Mouse (Mus musculus) lung, embryonic 16.5 days (tissue): ENCODE results near the gene Mmp9. TPM values are rescaled to one million over a fixed set of nuclear protein-coding genes. Genes with fewer than 3 reads are reported as not detected.

ENCODE experiments used
- ATAC-seq: fragments of 200-750 bp; cut with Nextera tagmentation; 2 replicates; pipeline ENCODE4 v1.8.0; 2017; ENCODE audit warnings: low read depth, mild to moderate bottlenecking, moderate library complexity
- H3K27ac ChIP-seq: fragments of 300-500 bp; sonication (generic); 2 replicates; pipeline ENCODE4 v1.5.1; 2014; ENCODE audit warnings: mild to moderate bottlenecking, control low read depth, low read length
- H3K27me3 ChIP-seq: fragments of 300-500 bp; sonication (generic); 2 replicates; pipeline ENCODE4 v1.6.1; 2014; ENCODE audit warnings: low read depth, low read length, mixed read lengths; ENCODE audit not compliant: control insufficient read depth, insufficient read depth
- H3K36me3 ChIP-seq: fragments of 300-500 bp; sonication (generic); 2 replicates; pipeline ENCODE4 v1.6.1; 2014; ENCODE audit warnings: low read length; ENCODE audit not compliant: control insufficient read depth, insufficient read depth
- H3K4me1 ChIP-seq: fragments of 300-500 bp; sonication (generic); replicated peaks from 2 replicates; pipeline ENCODE4 v1.6.1; 2014; ENCODE audit warnings: low read length, mixed read lengths; ENCODE audit not compliant: control insufficient read depth, insufficient read depth
- H3K4me2 ChIP-seq: fragments of 300-500 bp; sonication (generic); 2 replicates; pipeline ENCODE4 v1.6.1; 2014; ENCODE audit warnings: low read depth, low read length, control low read depth
- H3K4me3 ChIP-seq: fragments of 300-500 bp; sonication (generic); 2 replicates; pipeline ENCODE4 v1.5.1; 2014; ENCODE audit warnings: mild to moderate bottlenecking, low read length, control low read depth
- H3K9ac ChIP-seq: fragments of 300-500 bp; sonication (generic); 2 replicates; pipeline ENCODE4 v1.6.1; 2014; ENCODE audit warnings: low read length, control low read depth
- H3K9me3 ChIP-seq: fragments of 300-500 bp; sonication (generic); 2 replicates; pipeline ENCODE4 v1.6.1; 2016; ENCODE audit warnings: low read length; ENCODE audit not compliant: control insufficient read depth
- WGBS: fragments of 180-500 bp; shearing (Covaris S2); extraction: QIAGEN DNeasy Blood & Tissue Kit; methylation state at CpG from one replicate; pipeline ENCODE4 v1.1.7; 2014; 5-methylcytosine and 5-hydroxymethylcytosine counted together
- polyA plus RNA-seq: library from polyadenylated mRNA; unstranded; fragments of >200 nt; fragmentation: Nextera tagmentation; extraction: Ambion mirVana; gene quantifications from 2 replicates; pipeline ENCODE4 v1.2.1, GENCODE M21; 2015

The Mmp9 gene
- polyA plus RNA-seq, 1 experiment from 2014 or later: 7.8 TPM

DNA sequence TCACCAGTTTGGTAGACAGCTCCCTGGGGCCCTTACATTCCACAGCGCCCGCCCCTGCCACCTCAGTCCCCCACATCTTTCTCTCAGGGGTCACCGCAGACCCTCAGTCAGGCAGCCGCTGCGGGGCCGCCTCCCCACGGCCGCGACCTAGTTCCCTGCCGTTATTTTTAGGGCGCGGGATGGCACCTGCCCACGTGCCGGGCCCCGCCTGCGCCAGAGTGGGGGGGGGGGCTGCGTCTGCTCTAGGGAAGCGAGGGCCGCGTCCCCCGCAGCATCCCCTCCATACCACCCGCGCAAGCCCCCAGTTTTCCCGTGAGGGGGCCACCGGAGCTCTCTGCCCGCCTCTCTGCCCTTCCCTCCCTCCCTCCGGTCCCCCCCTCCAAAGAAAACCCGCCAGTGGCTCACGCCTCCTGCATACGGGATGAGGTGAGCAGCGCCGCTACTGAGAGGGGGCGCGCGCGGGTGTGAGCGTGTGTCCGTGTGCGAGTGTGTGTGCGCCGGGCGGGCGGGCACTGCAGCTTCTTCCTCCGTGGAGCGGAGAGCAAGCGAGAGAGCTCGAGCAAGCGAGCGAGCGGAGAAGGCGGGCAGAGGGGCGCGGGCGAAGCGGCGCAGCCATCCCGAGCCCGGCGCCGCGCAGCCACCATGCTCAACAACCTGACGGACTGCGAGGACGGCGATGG, 27.3 kb downstream of the Mmp9 start:
- Histone ChIP-seq H3K4me3 (peak overlapping the region; percentile 28; the same call in 1 of the 2 replicates), H3K27ac (no peak overlapping the region), H3K9me3 (no peaks in the 10 kb centered on the region), H3K4me1 (no peaks in the 10 kb centered on the region), H3K9ac (no peak overlapping the region), H3K4me2 (peak overlapping the region; percentile 45), H3K27me3 (peaks cover 61% of the 10 kb centered on the region), H3K36me3 (no peaks in the 10 kb centered on the region)
- 3% methylated on average over 64 of the region's 65 CpGs for WGBS
- ATAC-seq: peak; percentile 47

DNA sequence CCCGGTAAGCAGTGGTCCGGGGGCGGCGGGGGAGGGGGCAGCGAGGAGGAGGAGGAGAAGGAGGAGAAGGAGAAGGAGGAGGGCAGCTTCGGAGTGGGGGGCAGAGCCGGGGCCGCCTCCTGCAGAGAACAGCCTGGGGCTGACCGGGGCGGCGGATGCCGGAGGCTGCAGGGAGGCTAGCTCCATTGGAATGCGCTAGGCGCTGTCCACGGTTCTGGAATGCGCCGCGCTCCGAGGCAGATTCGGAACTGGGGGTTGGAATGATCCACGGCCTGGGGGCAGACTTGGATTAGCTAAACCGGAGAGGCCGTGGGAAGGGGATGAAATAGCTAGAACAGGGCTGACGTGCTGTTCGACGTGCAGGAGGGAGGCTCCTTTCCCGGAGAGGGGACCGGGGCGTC, 27.9 kb downstream of the Mmp9 start:
- Histone ChIP-seq H3K27me3 (peaks cover 61% of the 10 kb centered on the region), H3K36me3 (no peaks in the 10 kb centered on the region), H3K9me3 (no peaks in the 10 kb centered on the region), H3K4me1 (no peaks in the 10 kb centered on the region), H3K4me3 (peak overlapping the region; percentile 28; the same call in 1 of the 2 replicates), H3K4me2 (peak overlapping the region; percentile 45), H3K9ac (no peak overlapping the region), H3K27ac (no peak overlapping the region)
- 1% methylated on average over 20 of the region's 29 CpGs for WGBS
- peak; percentile 77 for ATAC-seq

DNA sequence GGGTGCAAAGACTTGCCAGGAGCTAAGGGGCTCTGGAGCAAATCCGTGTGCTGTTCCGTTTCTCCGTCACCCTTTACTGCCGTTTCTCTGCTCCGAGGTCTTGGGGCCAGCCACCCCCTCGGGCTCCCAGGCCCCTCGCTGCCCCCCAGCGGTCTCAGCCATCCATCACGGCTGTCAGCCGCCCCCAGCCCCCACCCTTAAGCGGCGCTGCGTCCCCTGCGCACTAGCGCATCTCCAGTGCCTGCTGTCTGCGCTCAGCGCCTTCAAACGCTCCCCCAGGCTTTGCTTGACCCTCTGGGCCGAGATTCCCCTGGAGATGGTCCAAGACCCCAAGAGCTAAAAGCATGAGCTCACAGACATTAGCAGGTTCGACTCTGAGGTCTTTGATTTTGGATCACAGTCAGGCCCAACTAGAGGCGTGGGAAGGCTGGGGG, 28.8 kb downstream of the Mmp9 start:
- no peaks in the 10 kb centered on the region for H3K36me3 ChIP-seq
- no peak for ATAC-seq
- no peak overlapping the region for H3K27ac ChIP-seq
- WGBS: 4% methylated on average over 21 of the region's 21 CpGs
- no peak overlapping the region for H3K4me3 ChIP-seq
- H3K27me3 ChIP-seq: peaks cover 61% of the 10 kb centered on the region
- H3K9ac ChIP-seq: no peak overlapping the region
- no peaks in the 10 kb centered on the region for H3K4me1 ChIP-seq
- H3K9me3 ChIP-seq: no peaks in the 10 kb centered on the region
- no peak overlapping the region for H3K4me2 ChIP-seq

DNA sequence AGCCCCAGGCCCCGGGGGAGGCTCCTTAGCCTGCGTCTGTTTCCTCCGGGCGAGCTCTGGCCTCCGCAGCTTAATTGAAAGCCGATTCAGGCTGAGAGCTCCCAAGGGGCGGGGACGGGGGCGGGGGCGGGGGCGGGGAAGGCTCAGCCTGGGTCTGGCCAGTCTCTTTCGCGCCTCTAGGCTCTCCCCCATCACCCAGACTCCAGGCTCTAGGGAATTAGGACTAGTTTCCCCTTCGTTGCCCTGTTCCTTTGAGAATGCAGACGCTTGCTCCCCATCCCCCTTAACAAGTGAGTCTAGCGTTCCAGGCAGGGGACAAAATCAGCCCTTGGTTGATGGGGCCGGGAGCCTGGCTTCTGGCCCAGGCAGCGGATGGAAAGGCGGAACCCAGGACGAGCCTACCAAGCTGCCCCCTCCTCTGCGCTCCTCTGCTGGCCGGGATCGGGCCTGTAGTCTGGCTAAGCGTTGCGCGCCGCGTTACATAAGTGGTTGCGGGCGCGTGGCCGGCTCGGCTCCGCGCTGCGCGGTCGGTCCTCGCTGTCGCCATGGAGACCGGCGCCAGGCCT, 30.1 kb downstream of the Mmp9 start:
- H3K4me1 ChIP-seq: no peaks in the 10 kb centered on the region
- H3K36me3 ChIP-seq: no peaks in the 10 kb centered on the region
- H3K27ac ChIP-seq: no peak overlapping the region
- H3K9me3 ChIP-seq: no peaks in the 10 kb centered on the region
- no peak overlapping the region for H3K4me2 ChIP-seq
- no peak overlapping the region for H3K4me3 ChIP-seq
- H3K27me3 ChIP-seq: peaks cover 61% of the 10 kb centered on the region
- peak; percentile 31; the same call in 1 of the 2 replicates for ATAC-seq
- H3K9ac ChIP-seq: no peak overlapping the region
- under 1% methylated on average over 35 of the region's 42 CpGs for WGBS

DNA sequence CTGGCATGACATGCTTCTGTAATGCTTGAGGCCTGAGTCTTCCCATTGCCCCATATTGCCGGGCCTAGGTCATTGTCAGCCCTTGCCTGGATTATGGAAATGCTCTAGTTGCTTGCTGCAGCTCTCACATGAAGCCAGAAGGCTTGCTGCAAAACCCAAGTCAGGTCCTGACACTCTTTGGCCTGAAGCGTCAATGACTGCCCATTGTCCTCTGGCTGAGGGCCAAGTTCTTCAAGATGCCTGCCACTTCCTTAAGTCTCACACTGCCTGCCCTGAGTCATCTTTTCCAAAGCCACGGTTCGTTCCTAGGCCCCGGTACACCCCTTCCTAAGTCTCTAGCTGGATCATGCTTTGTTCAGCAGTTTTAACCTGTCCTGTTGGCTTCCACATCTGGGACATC, 32.1 kb downstream of the Mmp9 start:
- Histone ChIP-seq H3K4me3 (no peak overlapping the region), H3K9me3 (no peaks in the 10 kb centered on the region), H3K27ac (no peak overlapping the region), H3K4me2 (no peak overlapping the region), H3K4me1 (no peaks in the 10 kb centered on the region), H3K9ac (no peak overlapping the region), H3K27me3 (peaks cover 49% of the 10 kb centered on the region), H3K36me3 (no peaks in the 10 kb centered on the region)
- no peak for ATAC-seq
- 48% methylated on average over 5 of the region's 5 CpGs for WGBS

DNA sequence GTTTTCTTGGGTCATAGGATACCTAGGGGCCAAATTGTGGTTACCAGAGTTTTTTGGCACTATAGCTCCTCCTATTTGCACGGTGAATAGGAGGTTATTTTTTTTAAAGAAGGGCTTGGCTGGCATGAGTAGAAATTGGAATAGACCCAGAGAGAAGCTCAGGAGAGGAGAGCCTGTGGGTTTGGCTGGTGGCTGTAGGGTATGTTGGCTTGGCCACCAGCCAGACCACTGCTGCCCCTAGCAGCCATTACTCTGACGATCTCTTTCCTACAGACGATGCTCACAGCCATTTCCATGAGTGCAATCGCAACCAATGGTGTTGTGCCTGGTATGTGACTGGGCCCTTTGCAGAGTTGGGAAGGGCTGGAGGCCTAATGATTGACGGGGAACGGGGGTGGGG, 35.0 kb downstream of the Mmp9 start:
- no peak overlapping the region for H3K27ac ChIP-seq
- no peaks in the 10 kb centered on the region for H3K9me3 ChIP-seq
- whole genome bisulfite sequencing: 82% methylated on average over 6 of the region's 6 CpGs
- ATAC-seq: no peak
- peaks cover 20% of the 10 kb centered on the region for H3K27me3 ChIP-seq
- no peak overlapping the region for H3K4me2 ChIP-seq
- H3K4me3 ChIP-seq: no peak overlapping the region
- no peak overlapping the region for H3K9ac ChIP-seq
- no peaks in the 10 kb centered on the region for H3K4me1 ChIP-seq
- H3K36me3 ChIP-seq: no peaks in the 10 kb centered on the region

DNA sequence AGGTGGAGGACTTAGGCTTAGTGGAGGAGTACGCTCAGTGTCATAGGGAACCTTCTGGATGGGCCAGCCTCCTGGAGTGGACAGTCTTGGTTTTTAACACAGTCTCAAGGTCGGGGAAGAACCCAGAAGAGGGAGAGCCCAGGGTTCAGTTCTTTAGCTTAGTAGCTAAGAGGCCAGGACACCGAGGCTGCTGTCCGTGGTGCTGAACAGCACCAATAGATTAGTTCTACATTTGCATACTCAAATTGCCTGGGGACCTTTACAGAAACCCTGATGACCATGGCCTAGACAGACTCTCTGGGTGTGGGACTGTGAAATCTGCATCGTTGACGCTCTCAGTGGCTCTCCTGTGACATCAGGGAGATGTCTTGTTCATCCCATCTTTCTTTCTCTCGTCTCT, 39.2 kb downstream of the Mmp9 start:
- no peaks in the 10 kb centered on the region for H3K27me3 ChIP-seq
- H3K9me3 ChIP-seq: no peaks in the 10 kb centered on the region
- 20% methylated on average over 7 of the region's 7 CpGs for WGBS
- H3K4me3 ChIP-seq: no peak overlapping the region
- ATAC-seq: no peak
- no peaks in the 10 kb centered on the region for H3K36me3 ChIP-seq
- H3K9ac ChIP-seq: no peak overlapping the region
- no peaks in the 10 kb centered on the region for H3K4me1 ChIP-seq
- H3K27ac ChIP-seq: no peak overlapping the region
- H3K4me2 ChIP-seq: no peak overlapping the region

DNA sequence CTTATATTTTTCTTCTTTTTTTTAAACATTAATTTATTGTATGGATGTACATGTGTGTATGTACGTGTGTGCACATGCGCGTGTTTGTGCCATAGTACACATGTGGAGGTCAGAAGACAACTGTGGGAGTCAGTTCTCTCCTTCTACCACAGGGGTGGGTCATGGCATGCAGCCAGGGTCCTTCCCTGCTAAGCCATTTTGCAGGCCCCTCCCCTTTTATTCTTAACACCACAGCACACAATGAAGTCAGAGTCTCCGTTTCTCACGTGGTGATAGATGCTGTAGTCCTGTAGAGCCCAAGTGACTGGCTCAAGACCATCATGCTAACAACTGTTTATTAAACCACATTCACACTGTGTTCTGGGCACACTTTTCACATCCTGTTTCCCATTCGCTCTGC, 45.4 kb downstream of the Mmp9 start:
- Histone ChIP-seq H3K27ac (no peak overlapping the region), H3K9ac (no peak overlapping the region), H3K4me1 (no peaks in the 10 kb centered on the region), H3K9me3 (no peaks in the 10 kb centered on the region), H3K4me2 (no peak overlapping the region), H3K4me3 (no peak overlapping the region), H3K27me3 (no peaks in the 10 kb centered on the region), H3K36me3 (no peaks in the 10 kb centered on the region)
- ATAC-seq: no peak
- WGBS: 65% methylated on average over 6 of the region's 6 CpGs

DNA sequence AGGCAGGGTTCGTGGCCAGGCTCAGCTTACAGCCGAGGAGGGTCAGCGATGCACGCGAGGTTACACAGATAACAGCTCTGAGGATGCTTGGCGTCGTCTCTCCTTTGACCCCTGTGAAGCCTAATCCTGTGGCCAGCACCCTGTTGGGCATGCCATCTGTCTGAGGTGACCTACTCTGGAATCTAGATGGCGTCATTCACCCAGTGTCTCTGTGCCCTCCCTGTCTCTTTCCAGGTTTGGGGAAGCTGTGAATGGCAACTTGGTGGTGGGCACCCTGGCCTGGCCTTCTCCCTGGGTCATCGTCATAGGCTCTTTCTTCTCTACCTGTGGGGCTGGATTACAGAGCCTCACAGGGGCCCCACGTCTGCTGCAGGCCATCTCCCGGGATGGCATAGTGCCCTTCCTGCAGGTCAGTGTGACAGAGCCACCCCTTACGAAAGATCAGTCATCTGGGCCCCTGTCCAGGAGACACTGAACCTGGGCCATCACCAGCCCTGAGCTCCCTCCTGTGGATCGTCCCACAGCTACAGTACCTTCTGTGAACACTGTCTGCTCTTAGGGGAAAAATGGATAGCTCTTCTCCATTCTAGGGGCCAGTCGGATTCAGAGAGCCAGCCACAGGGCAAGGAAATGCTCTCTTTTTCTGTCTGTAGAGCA, 45.9 kb downstream of the Mmp9 start:
- Histone ChIP-seq H3K9ac (no peak overlapping the region), H3K4me2 (no peak overlapping the region), H3K36me3 (no peaks in the 10 kb centered on the region), H3K9me3 (no peaks in the 10 kb centered on the region), H3K4me3 (no peak overlapping the region), H3K27ac (no peak overlapping the region), H3K27me3 (no peaks in the 10 kb centered on the region), H3K4me1 (no peaks in the 10 kb centered on the region)
- ATAC-seq: no peak
- 57% methylated on average over 14 of the region's 14 CpGs for WGBS
